Mouse (Mus musculus): ENCODE measurements around the gene Fam20a. TPM values are rescaled to one million over a fixed set of nuclear protein-coding genes. Genes with fewer than 3 reads are reported as not detected.

The Fam20a gene
- polyA plus RNA-seq, 1 experiment = not detected

- Histone ChIP-seq H3K9ac (ENCODE audit: low read depth, poor library complexity, severe bottlenecking) (no peak overlapping the region), H3K4me1 (ENCODE audit: control insufficient read depth, insufficient read depth, low read length) (no peaks in the 10 kb centered on the region), H3K4me3 (ENCODE audit: low read depth, low read length) (no peak overlapping the region), H3K36me3 (ENCODE audit: control insufficient read depth, insufficient read depth, low read length, poor library complexity, severe bottlenecking) (no peaks in the 10 kb centered on the region), H3K27ac (ENCODE audit: insufficient read depth, low read length) (no peak overlapping the region), H3K9me3 (replicated peaks; ENCODE audit: control insufficient read depth, insufficient read depth, low read length, poor library complexity, severe bottlenecking) (no peaks in the 10 kb centered on the region), H3K27me3 (ENCODE audit: control insufficient read depth, insufficient read depth, low read length, poor library complexity, severe bottlenecking) (peaks cover 9% of the 10 kb centered on the region; the same call in 1 of the 2 replicates)
- no peak for TF ChIP-seq EP300 (IDR thresholded peaks at IDR 0.05; ENCODE audit: insufficient read depth, low read depth, low read length)
- TF ChIP-seq POLR2A (IDR thresholded peaks at IDR 0.05; ENCODE audit: insufficient read depth, low read length) = no peak
Observed at GRCm38 (mm10) chr11:109717966-109718895, 3.8 kb downstream of the Fam20a start.

GRCm38 (mm10) chr11:109717448-109717847, 4.6 kb downstream of the Fam20a start:
- no peak for TF ChIP-seq CTCF (IDR thresholded peaks at IDR 0.05; ENCODE audit: low read depth, low read length)
- no peak for TF ChIP-seq EP300 (IDR thresholded peaks at IDR 0.05; ENCODE audit: insufficient read depth, low read depth, low read length)
- no peak for TF ChIP-seq POLR2A (IDR thresholded peaks at IDR 0.05; ENCODE audit: insufficient read depth, low read length)
- H3K27me3 ChIP-seq (ENCODE audit: control insufficient read depth, insufficient read depth, low read length, poor library complexity, severe bottlenecking) = peaks cover 7% of the 10 kb centered on the region; the same call in 1 of the 2 replicates
- H3K4me1 ChIP-seq (ENCODE audit: control insufficient read depth, insufficient read depth, low read length) = no peaks in the 10 kb centered on the region

GRCm38 (mm10) chr11:109716981-109717380, 5.1 kb downstream of the Fam20a start:
- Histone ChIP-seq H3K4me1 (ENCODE audit: control insufficient read depth, insufficient read depth, low read length) (no peaks in the 10 kb centered on the region), H3K36me3 (ENCODE audit: control insufficient read depth, insufficient read depth, low read length, poor library complexity, severe bottlenecking) (no peaks in the 10 kb centered on the region), H3K27me3 (ENCODE audit: control insufficient read depth, insufficient read depth, low read length, poor library complexity, severe bottlenecking) (peaks cover 3% of the 10 kb centered on the region; the same call in 1 of the 2 replicates), H3K27ac (ENCODE audit: insufficient read depth, low read length) (no peak overlapping the region), H3K9me3 (replicated peaks; ENCODE audit: control insufficient read depth, insufficient read depth, low read length, poor library complexity, severe bottlenecking) (no peaks in the 10 kb centered on the region), H3K9ac (ENCODE audit: low read depth, poor library complexity, severe bottlenecking) (no peak overlapping the region), H3K4me3 (ENCODE audit: low read depth, low read length) (no peak overlapping the region)
- TF ChIP-seq CTCF (IDR thresholded peaks at IDR 0.05; ENCODE audit: low read depth, low read length) = no peak
- TF ChIP-seq POLR2A (IDR thresholded peaks at IDR 0.05; ENCODE audit: insufficient read depth, low read length) = no peak
- TF ChIP-seq EP300 (IDR thresholded peaks at IDR 0.05; ENCODE audit: insufficient read depth, low read depth, low read length) = no peak

More at GRCm38 (mm10) chr11:109717448-109717847, 4.6 kb downstream of the Fam20a start:
- H3K36me3 ChIP-seq (ENCODE audit: control insufficient read depth, insufficient read depth, low read length, poor library complexity, severe bottlenecking) = no peaks in the 10 kb centered on the region
- no peak overlapping the region for H3K9ac ChIP-seq (ENCODE audit: low read depth, poor library complexity, severe bottlenecking)
- H3K9me3 ChIP-seq (replicated peaks; ENCODE audit: control insufficient read depth, insufficient read depth, low read length, poor library complexity, severe bottlenecking) = no peaks in the 10 kb centered on the region
- no peak overlapping the region for H3K4me3 ChIP-seq (ENCODE audit: low read depth, low read length)
- no peak overlapping the region for H3K27ac ChIP-seq (ENCODE audit: insufficient read depth, low read length)

- H3K9ac ChIP-seq (ENCODE audit: low read depth, poor library complexity, severe bottlenecking) = no peak overlapping the region
- no peaks in the 10 kb centered on the region for H3K4me1 ChIP-seq (ENCODE audit: control insufficient read depth, insufficient read depth, low read length)
- no peak overlapping the region for H3K4me3 ChIP-seq (ENCODE audit: low read depth, low read length)
- no peaks in the 10 kb centered on the region for H3K27me3 ChIP-seq (ENCODE audit: control insufficient read depth, insufficient read depth, low read length, poor library complexity, severe bottlenecking)
- no peaks in the 10 kb centered on the region for H3K9me3 ChIP-seq (replicated peaks; ENCODE audit: control insufficient read depth, insufficient read depth, low read length, poor library complexity, severe bottlenecking)
- no peaks in the 10 kb centered on the region for H3K36me3 ChIP-seq (ENCODE audit: control insufficient read depth, insufficient read depth, low read length, poor library complexity, severe bottlenecking)
- TF ChIP-seq CTCF (IDR thresholded peaks at IDR 0.05; ENCODE audit: low read depth, low read length) (no peak), EP300 (IDR thresholded peaks at IDR 0.05; ENCODE audit: insufficient read depth, low read depth, low read length) (no peak), POLR2A (IDR thresholded peaks at IDR 0.05; ENCODE audit: insufficient read depth, low read length) (no peak)
- H3K27ac ChIP-seq (ENCODE audit: insufficient read depth, low read length) = no peak overlapping the region
Observed at GRCm38 (mm10) chr11:109715311-109715781, 6.7 kb downstream of the Fam20a start.

- no peak overlapping the region for H3K27ac ChIP-seq (ENCODE audit: insufficient read depth, low read length)
Observed at GRCm38 (mm10) chr11:109714341-109715247, 7.5 kb downstream of the Fam20a start.

More at GRCm38 (mm10) chr11:109714341-109715247, 7.5 kb downstream of the Fam20a start:
- no peaks in the 10 kb centered on the region for H3K9me3 ChIP-seq (replicated peaks; ENCODE audit: control insufficient read depth, insufficient read depth, low read length, poor library complexity, severe bottlenecking)
- TF ChIP-seq CTCF (IDR thresholded peaks at IDR 0.05; ENCODE audit: low read depth, low read length) = no peak
- TF ChIP-seq EP300 (IDR thresholded peaks at IDR 0.05; ENCODE audit: insufficient read depth, low read depth, low read length) = no peak
- TF ChIP-seq POLR2A (IDR thresholded peaks at IDR 0.05; ENCODE audit: insufficient read depth, low read length) = no peak
- no peaks in the 10 kb centered on the region for H3K4me1 ChIP-seq (ENCODE audit: control insufficient read depth, insufficient read depth, low read length)
- no peak overlapping the region for H3K4me3 ChIP-seq (ENCODE audit: low read depth, low read length)
- no peaks in the 10 kb centered on the region for H3K27me3 ChIP-seq (ENCODE audit: control insufficient read depth, insufficient read depth, low read length, poor library complexity, severe bottlenecking)
- H3K36me3 ChIP-seq (ENCODE audit: control insufficient read depth, insufficient read depth, low read length, poor library complexity, severe bottlenecking) = no peaks in the 10 kb centered on the region
- H3K9ac ChIP-seq (ENCODE audit: low read depth, poor library complexity, severe bottlenecking) = no peak overlapping the region

Measured in ES-Bruce4 (cell line).